In genomic region chr11:71625501-71626191, GRCm38 (mm10) we compare ENCODE assay signal across 19 mouse cellular contexts.
"Had no signal": no experiment of that assay in that cellular context is flagged by ENCODE, and none has a peak within 500 bp of the region (broad histone marks: within the 10 kb centered on the region; RNA-seq: fewer than 3 reads in every experiment).

No protein-coding gene starts in this region.

- DNase-seq: kidney, postnatal 25 days; layer of hippocampus, adult 9-11 months; liver; lung, adult 18-20 months; lung, postnatal 10 days; lung, postnatal 36 days; retina, postnatal 1 day; right cerebral cortex, postnatal 25 days; spleen, adult 18-20 months; thymus, postnatal 36 days had no signal

- ATAC-seq: liver, embryonic 12.5 days; midbrain, embryonic 13.5 days; midbrain, embryonic 16.5 days had no signal

- H3K27me3 ChIP-seq: limb, embryonic 13.5 days; liver, embryonic 12.5 days; liver, embryonic 15.5 days; lung, embryonic 15.5 days; megakaryocyte, embryonic 14.5 days; midbrain, embryonic 13.5 days; neural tube, embryonic 13.5 days; stomach, embryonic 15.5 days had no signal
